Mouse (Mus musculus) heart, adult 11 months (tissue): Measurements from ENCODE around the gene Ptpn20.

Experiments
- DNase-seq: peaks from one replicate; pipeline ENCODE4 v3.0.0; 2022

Gene Ptpn20

GRCm38 (mm10) chr14:33588951-33589350 lies at the start of gene Ptpn20:
Gene Ptpn20 (plus strand): TSS chr14:33589207.
- DNase-seq = no peak

- peak; percentile 40 for DNase-seq
Observed at GRCm38 (mm10) chr14:33539559-33540167, 49.3 kb upstream of the Ptpn20 start.

GRCm38 (mm10) chr14:33545565-33546143 lies 43.4 kb upstream of the Ptpn20 start:
- peak; percentile 68 for DNase-seq

- peak; percentile 25 for DNase-seq
Observed at GRCm38 (mm10) chr14:33548650-33549049, 40.4 kb upstream of the Ptpn20 start.

- peak; percentile 37 for DNase-seq
Observed at GRCm38 (mm10) chr14:33549856-33550255, 39.2 kb upstream of the Ptpn20 start.

GRCm38 (mm10) chr14:33570737-33571136 lies 18.3 kb upstream of the Ptpn20 start:
- DNase-seq = no peak

GRCm38 (mm10) chr14:33573643-33574042 lies 15.4 kb upstream of the Ptpn20 start:
- no peak for DNase-seq

GRCm38 (mm10) chr14:33579771-33580484 lies 9.1 kb upstream of the Ptpn20 start:
- no peak for DNase-seq

- DNase-seq = no peak
Observed at GRCm38 (mm10) chr14:33598376-33599130, 9.5 kb downstream of the Ptpn20 start.

GRCm38 (mm10) chr14:33607431-33607830 lies 18.4 kb downstream of the Ptpn20 start:
- DNase-seq = peak; percentile 51

- peak; percentile 48 for DNase-seq
Observed at GRCm38 (mm10) chr14:33625036-33625435, 36.0 kb downstream of the Ptpn20 start.

GRCm38 (mm10) chr14:33632790-33633372 lies 43.9 kb downstream of the Ptpn20 start:
- DNase-seq = peak; percentile 56

- DNase-seq = no peak
Observed at GRCm38 (mm10) chr14:33634354-33634753, 45.3 kb downstream of the Ptpn20 start.

- peak; percentile 1 for DNase-seq
Observed at GRCm38 (mm10) chr14:33634774-33635173, 45.8 kb downstream of the Ptpn20 start.

- DNase-seq = no peak
Observed at GRCm38 (mm10) chr14:33639357-33639756, 50.4 kb downstream of the Ptpn20 start.

GRCm38 (mm10) chr14:33650721-33651120 lies 61.7 kb downstream of the Ptpn20 start:
- peak; percentile 41 for DNase-seq

GRCm38 (mm10) chr14:33657471-33657901 lies 68.5 kb downstream of the Ptpn20 start:
- DNase-seq = peak; percentile 76

GRCm38 (mm10) chr14:33658331-33658730 lies 69.3 kb downstream of the Ptpn20 start:
- DNase-seq = peak; percentile 84

GRCm38 (mm10) chr14:33662080-33662479 lies 73.1 kb downstream of the Ptpn20 start:
- DNase-seq = peak; percentile 95

GRCm38 (mm10) chr14:33666301-33666700 lies 77.3 kb downstream of the Ptpn20 start:
- peak; percentile 91 for DNase-seq

GRCm38 (mm10) chr14:33669891-33670290 lies 80.9 kb downstream of the Ptpn20 start:
- no peak for DNase-seq

- DNase-seq = peak; percentile 95
Observed at GRCm38 (mm10) chr14:33673350-33674087, 84.5 kb downstream of the Ptpn20 start.
